Mouse (Mus musculus): ENCODE measurements around the gene Fndc10.
"Not testable (repeated sequence)": the region's sequence is repeated elsewhere in the genome, so short reads cannot be mapped to it uniquely, and the experiment has no call there.

Gene Fndc10

DNA sequence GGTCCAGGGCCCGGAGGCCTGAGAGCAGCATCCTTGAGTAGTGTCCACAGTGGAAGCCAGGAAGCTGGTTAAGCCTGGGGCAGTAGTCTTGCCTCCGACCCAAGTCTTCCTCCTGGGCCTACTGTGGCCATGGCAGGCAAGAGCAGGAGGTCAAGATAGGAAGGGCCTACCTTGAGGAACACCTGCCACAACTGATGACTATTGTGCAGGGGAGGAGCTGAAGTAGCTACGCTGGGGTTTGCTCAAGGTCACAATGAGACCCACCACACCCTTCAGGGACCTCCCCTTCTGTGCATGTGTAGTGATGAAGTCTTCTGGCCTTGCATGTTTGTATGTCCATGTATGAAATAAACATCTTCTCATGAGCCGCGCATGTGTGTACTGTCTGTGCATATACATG, 41.6 kb downstream of the Fndc10 start:
- DNase-seq (ENCODE audit: low spot score) = no peak

DNA sequence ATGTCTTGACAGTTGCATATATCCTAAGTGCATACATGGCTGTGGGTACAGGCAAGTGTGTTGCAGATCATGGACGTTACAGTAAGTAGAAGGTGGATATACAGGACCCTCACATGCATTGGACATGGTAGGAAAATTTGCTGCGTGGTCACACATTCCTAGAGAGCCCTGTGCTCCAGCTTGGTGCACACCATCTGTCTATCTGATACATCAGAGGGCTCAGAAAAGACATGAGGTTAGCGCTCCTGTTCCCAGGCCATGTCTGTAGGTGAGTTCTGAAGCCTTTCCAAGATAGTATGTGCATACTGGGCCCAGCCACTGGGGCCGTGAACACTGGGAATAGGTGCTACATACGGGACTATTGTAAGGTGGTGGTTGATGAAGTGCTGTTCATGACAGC, 42.3 kb downstream of the Fndc10 start:
- DNase-seq (ENCODE audit: low spot score) = no peak

DNA sequence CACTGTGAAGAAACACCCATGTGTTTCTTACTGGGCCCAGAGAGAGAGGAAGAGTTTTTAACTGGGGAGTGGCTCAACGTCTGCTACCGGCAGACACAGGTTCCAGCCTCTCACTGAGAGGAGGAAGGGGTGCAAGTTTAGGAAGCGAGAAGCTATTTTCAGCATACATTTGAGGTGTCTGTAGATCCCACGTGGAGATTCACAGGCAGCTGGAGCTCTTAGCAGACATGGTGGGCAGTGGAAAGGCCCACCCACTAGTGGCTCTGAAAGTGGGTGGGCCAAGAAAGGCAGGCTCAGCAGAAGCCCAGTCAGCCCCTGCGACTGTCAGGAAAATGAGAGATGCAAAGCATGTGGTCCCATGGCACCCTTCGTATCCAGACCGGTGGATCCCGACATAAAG, 44.1 kb downstream of the Fndc10 start:
- no peak for DNase-seq (ENCODE audit: low spot score)

GRCm38 (mm10) chr4:155739152-155739551, 45.0 kb downstream of the Fndc10 start:
- DNase-seq (ENCODE audit: low spot score) = no peak

DNA sequence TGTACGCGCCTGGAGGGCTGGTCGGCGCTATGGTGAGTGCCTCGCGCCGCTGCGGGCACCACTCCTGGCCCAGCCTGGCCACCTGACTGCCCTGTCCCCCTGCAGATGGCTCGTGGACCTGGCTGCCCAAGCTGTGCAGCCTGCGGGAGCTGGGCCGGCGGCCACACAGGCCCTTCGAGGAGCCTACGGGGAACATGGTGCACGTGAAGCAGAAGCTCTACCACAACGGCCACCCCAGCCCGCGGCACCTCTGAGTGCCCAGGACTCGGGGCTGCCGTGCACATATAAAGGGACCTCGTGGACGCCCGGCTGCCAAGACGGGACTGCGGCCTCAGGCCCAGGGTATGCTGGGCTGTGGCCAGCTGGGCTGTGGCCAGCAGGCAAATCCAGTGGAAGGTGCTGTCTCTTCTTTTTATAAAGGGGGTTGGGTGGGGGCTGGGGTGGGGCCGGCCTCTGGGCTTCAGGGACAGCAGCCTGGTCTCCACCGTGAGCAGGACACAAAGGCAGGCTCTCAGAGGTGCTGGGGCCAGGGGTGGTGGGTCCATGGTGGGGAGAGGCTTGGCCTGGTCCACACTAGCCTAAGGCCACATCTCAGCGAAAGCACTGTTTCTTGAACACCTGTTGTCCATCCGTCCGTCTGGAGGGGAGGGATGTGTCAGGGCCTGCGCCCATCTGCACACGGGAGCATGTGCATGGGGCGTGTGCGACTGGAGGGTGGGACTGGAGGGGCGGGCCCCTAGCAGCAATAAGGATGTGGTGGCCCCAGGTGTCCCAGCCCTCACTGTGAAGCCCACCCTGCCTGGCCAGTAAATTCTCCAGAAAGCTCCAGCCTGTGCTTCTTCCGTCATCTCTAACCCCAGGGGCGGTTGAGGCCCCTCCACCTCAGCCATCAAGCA, 45.8 kb downstream of the Fndc10 start:
- no peak for DNase-seq (ENCODE audit: low spot score)

DNA sequence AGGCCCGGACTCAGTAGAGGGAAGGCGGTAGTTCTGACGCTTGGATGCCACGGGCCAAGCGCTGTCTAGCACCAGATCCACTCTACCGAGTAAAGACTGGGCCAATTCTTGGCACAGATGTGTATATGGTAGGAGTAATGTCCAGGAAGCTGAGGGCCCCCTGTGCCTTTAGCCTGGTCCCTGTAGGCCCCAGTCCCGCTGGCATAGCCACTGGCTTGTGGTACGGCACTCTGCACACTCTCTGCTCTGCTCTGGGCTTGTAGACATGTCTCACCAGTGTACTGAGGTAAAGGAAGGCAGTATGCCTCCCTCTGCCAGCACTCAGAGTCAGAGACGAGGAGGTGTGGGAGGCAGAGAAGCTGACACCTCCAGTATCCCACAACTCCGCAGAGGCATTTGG, 46.5 kb downstream of the Fndc10 start:
- not testable (repeated sequence) for DNase-seq (ENCODE audit: low spot score)

- DNase-seq (ENCODE audit: low spot score) = no peak
These were observed 48.5 kb downstream of the Fndc10 start for GRCm38 (mm10) chr4:155742684-155743083.

DNA sequence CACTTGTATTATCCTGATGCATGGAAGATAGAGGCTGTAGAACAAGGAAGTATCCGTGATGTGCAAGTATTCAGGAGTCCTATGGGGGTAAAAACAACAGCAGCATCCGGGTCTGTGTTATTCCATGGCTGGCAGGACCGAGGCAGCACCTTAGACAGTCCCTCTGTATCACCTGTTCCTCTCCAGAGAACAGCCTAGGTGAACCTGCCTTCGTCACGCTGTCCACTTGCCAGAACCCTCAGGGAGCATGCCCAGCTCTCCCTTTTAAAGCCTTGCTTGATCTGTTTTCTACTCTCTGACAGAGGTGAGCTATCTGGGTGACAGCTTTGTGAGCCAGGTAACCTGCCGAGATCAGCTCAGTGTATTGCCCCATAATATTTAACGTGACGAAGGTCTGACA, 50.3 kb downstream of the Fndc10 start:
- DNase-seq (ENCODE audit: low spot score) = no peak

- DNase-seq (ENCODE audit: low spot score) = no peak
These were observed 51.0 kb downstream of the Fndc10 start for GRCm38 (mm10) chr4:155745136-155745535.

Measured in T-cell, adult 2 months (primary cell).